ENCODE assay signal across 22 mouse cellular contexts in the genomic region with DNA sequence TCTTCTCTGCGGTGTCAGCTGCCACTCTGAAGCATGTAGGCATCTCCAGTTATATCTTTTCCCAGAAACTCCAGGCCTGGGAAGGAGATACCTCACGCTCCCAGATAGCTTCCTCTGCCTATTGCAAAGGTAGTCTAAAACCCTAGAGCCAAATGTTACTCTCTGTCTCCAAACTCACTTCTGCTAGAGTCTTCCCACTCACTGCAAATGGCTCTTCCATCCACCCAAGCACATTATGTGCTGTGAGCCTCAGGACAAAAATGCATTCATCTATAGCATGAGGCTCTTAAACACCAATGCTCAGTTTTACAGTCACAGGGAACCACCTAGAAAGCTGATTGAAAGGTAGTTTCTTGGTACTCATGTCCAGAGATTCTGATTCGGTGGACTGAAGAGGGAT. TPM values are rescaled to one million over a fixed set of nuclear protein-coding genes. Genes with fewer than 3 reads are reported as not detected.
DNase-seq lines count a peak whose midpoint lies in the region; ATAC-seq lines count a peak whose summit lies in the region.
"Had no signal": no experiment of that assay in that cellular context is flagged by ENCODE, and none has a peak within 500 bp of the region (broad histone marks: within the 10 kb centered on the region; RNA-seq: fewer than 3 reads in every experiment).

No protein-coding gene starts in this region.

- no peaks in the 10 kb centered on the region for H3K36me3 ChIP-seq in midbrain, embryonic 10.5 days
- no peaks in the 10 kb centered on the region for H3K36me3 ChIP-seq in midbrain, embryonic 11.5 days (ENCODE audit: control insufficient read depth, insufficient read depth, low read length)
- H3K36me3 ChIP-seq: G1E had no signal

- DNase-seq in frontal cortex, postnatal 10 days (ENCODE audit: low spot score in 2 of 2) = no peak
- DNase-seq in midbrain, embryonic 10.5 days (ENCODE audit: low spot score) = no peak
- no peak for DNase-seq in midbrain, embryonic 11.5 days (ENCODE audit: low spot score, missing footprints)
- DNase-seq in brain, adult 2 months (ENCODE audit: low read depth, low spot score) = peak; percentile 51
- peak; percentile 26 for DNase-seq in telencephalon, adult 2 months (ENCODE audit: low read depth, low spot score)
- no peak for DNase-seq in spleen, postnatal 36 days (ENCODE audit: low spot score in 2 of 2)
- DNase-seq: adrenal gland, adult 2 months; adrenal gland, adult 8-10 months; adrenal gland, postnatal 10 days; adrenal gland, postnatal 14 days; adrenal gland, postnatal 25 days; adrenal gland, postnatal 36 days; B cell, adult 2 months; cerebellum, adult 11 months; cerebellum, adult 11-12 months; cerebellum, adult 18-20 months; cerebellum, adult 2 months had no signal

- peak; percentile 96 for ATAC-seq in frontal cortex, adult (ENCODE audit: low TSS enrichment)
- no peak for ATAC-seq in midbrain, embryonic 11.5 days (ENCODE audit: low FRiP score)
- ATAC-seq in CD4-positive, CD25-positive, alpha-beta regulatory T cell, adult 4 months = no peak
- ATAC-seq: activated CD4-positive, CD25-positive, alpha-beta regulatory T cell, adult 4 months; Patski had no signal

- 0 out of 2 replicates have a peak overlapping the region, but pooled peaks have one; percentile 28 for H3K27ac ChIP-seq in midbrain, embryonic 10.5 days (replicated peaks)
- no peak overlapping the region for H3K27ac ChIP-seq in midbrain, embryonic 11.5 days (ENCODE audit: low read depth, low read length)

- no peak overlapping the region for H3K4me2 ChIP-seq in midbrain, embryonic 11.5 days

- H3K9ac ChIP-seq in midbrain, embryonic 11.5 days (ENCODE audit: low read length) = no peak overlapping the region

- H3K9me3 ChIP-seq in midbrain, embryonic 10.5 days (replicated peaks) = no peaks in the 10 kb centered on the region
- no peaks in the 10 kb centered on the region for H3K9me3 ChIP-seq in midbrain, embryonic 11.5 days (ENCODE audit: control insufficient read depth, low read length)
- H3K9me3 ChIP-seq: G1E had no signal

- WGBS in midbrain, embryonic 10.5 days = 78% methylated on average over 3 of the region's 3 CpGs
- WGBS in midbrain, embryonic 11.5 days = 77% methylated on average over 3 of the region's 3 CpGs

- no peak overlapping the region for H3K4me3 ChIP-seq in midbrain, embryonic 10.5 days
- no peak overlapping the region for H3K4me3 ChIP-seq in midbrain, embryonic 11.5 days (ENCODE audit: low read depth, low read length)

- no peaks in the 10 kb centered on the region for H3K27me3 ChIP-seq in midbrain, embryonic 10.5 days (ENCODE audit: low read depth, poor library complexity, severe bottlenecking)
- no peaks in the 10 kb centered on the region for H3K27me3 ChIP-seq in midbrain, embryonic 11.5 days (ENCODE audit: control insufficient read depth, insufficient read depth, low read length)

- H3K4me1 ChIP-seq in midbrain, embryonic 10.5 days = peaks cover 9% of the 10 kb centered on the region
- H3K4me1 ChIP-seq in midbrain, embryonic 11.5 days (ENCODE audit: control insufficient read depth, insufficient read depth, low read length) = no peaks in the 10 kb centered on the region; the same call in 1 of the 2 replicates

RNA-seq across cellular contexts. Expression of gene Stx17, which starts 31.5 kb away (rescaled TPM):
- polyA plus RNA-seq in midbrain, embryonic 10.5 days (2016; fragmentation: Nextera tagmentation; extraction: Ambion mirVana) = 21.6 and 27.1 TPM in 2 replicates
- 23.6 and 24.7 TPM in 2 replicates for polyA plus RNA-seq in midbrain, embryonic 11.5 days (2014; fragmentation: Nextera tagmentation; extraction: Ambion mirVana)
- 10 to 100 TPM; 11.3 to 18.7 TPM for polyA plus RNA-seq in CD4-positive, CD25-positive, alpha-beta regulatory T cell, adult 4 months (2017; shearing (Covaris generic))

RNA-seq across cellular contexts. Expression of gene Nr4a3, which starts 48.3 kb away (rescaled TPM):
- 0.60 and 0.61 TPM in 2 replicates for polyA plus RNA-seq in midbrain, embryonic 10.5 days (2016; fragmentation: Nextera tagmentation; extraction: Ambion mirVana)
- 0.68 and 0.77 TPM in 2 replicates for polyA plus RNA-seq in midbrain, embryonic 11.5 days (2014; fragmentation: Nextera tagmentation; extraction: Ambion mirVana)
- 1 to 10 TPM; 2.2 to 2.3 TPM for polyA plus RNA-seq in CD4-positive, CD25-positive, alpha-beta regulatory T cell, adult 4 months (2017; shearing (Covaris generic))

Comparison
In these comparisons a context has a peak if more than half of its experiments do, and no peak if none do; other contexts are left out.
1. DNase-seq: peak in brain, adult 2 months (single experiment) and telencephalon, adult 2 months (single experiment); none in frontal cortex, postnatal 10 days (0 of 2), midbrain, embryonic 10.5 days (single experiment), midbrain, embryonic 11.5 days (single experiment) and spleen, postnatal 36 days (0 of 2).